Mouse (Mus musculus): ENCODE data around the gene Gm49383. TPM values are rescaled to one million over a fixed set of nuclear protein-coding genes. Genes with fewer than 3 reads are reported as not detected.
A peak's percentile ranks its signal among the peaks of the same experiment; 100 is the strongest.

The Gm49383 gene
- total and polyA plus RNA-seq, 2 experiments from 2014 or later = 0.38 to 5.3 TPM

DNA sequence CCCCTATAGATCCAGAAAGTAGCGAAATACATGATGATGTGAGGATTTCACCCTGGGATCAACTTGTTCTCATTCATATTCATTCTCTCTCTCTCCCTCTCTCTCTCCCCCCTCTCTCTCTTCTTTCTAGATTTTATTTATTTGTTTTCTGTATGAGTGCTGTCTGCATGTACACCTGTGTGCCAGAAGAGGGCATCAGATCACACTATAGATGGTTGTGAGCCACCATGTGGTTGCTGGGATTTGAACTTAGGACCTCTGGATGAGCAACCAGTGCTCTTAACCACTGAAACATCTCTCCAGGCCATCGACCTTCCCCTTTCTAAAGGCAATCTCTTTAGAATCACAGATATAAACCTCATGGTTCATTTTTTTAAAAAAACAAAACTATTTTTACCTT, 11.6 kb upstream of the Gm49383 start:
- 91% methylated on average over 2 of the region's 2 CpGs for WGBS
- no peak overlapping the region for H3K4me2 ChIP-seq (ENCODE audit: low read depth, low read length, poor library complexity, severe bottlenecking)
- H3K4me3 ChIP-seq (ENCODE audit: low read depth, low read length) = no peak overlapping the region
- DNase-seq (ENCODE audit: low spot score) (no peak), ATAC-seq (ENCODE audit: low FRiP score) (no peak)
- no peaks in the 10 kb centered on the region for H3K27me3 ChIP-seq (ENCODE audit: insufficient read depth, low read length)
- peak; percentile 38 for TF ChIP-seq CTCF (IDR thresholded peaks at IDR 0.05)
- no peaks in the 10 kb centered on the region for H3K36me3 ChIP-seq (ENCODE audit: insufficient read depth, low read length)
- H3K27ac ChIP-seq (ENCODE audit: low read depth, low read length) = no peak overlapping the region
- H3K9me3 ChIP-seq (ENCODE audit: low read length) = no peaks in the 10 kb centered on the region
- H3K9ac ChIP-seq (replicated peaks; ENCODE audit: low read length, poor library complexity, severe bottlenecking) = no peak overlapping the region
- H3K4me1 ChIP-seq (ENCODE audit: insufficient read depth, low read length) = no peaks in the 10 kb centered on the region

DNA sequence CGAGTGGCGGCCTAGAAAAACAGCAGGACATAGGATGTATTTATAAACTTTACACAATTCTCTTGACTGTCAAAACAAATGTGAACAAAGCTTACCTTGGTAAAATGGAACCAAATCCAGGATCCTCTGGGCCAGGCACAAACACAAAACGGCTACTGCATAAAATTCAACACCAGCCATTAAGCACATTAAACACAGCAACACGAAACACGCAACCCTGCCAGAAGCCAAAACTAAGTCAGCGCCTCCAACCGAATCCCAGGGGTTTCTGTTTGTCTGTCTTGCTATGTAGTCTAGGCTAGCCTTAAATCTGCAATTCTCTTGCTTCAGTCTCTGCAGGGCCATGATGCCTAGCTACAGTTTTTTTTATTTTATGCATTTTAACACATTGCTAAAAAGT, 11.0 kb upstream of the Gm49383 start:
- Histone ChIP-seq H3K4me1 (ENCODE audit: insufficient read depth, low read length) (no peaks in the 10 kb centered on the region), H3K9ac (replicated peaks; ENCODE audit: low read length, poor library complexity, severe bottlenecking) (no peak overlapping the region), H3K27ac (ENCODE audit: low read depth, low read length) (no peak overlapping the region), H3K4me3 (ENCODE audit: low read depth, low read length) (no peak overlapping the region), H3K36me3 (ENCODE audit: insufficient read depth, low read length) (no peaks in the 10 kb centered on the region), H3K4me2 (ENCODE audit: low read depth, low read length, poor library complexity, severe bottlenecking) (no peak overlapping the region), H3K27me3 (ENCODE audit: insufficient read depth, low read length) (no peaks in the 10 kb centered on the region), H3K9me3 (ENCODE audit: low read length) (no peaks in the 10 kb centered on the region)
- no peak for TF ChIP-seq CTCF (IDR thresholded peaks at IDR 0.05)
- WGBS = 94% methylated on average over 7 of the region's 7 CpGs
- DNase-seq (ENCODE audit: low spot score) (no peak), ATAC-seq (ENCODE audit: low FRiP score) (no peak)

DNA sequence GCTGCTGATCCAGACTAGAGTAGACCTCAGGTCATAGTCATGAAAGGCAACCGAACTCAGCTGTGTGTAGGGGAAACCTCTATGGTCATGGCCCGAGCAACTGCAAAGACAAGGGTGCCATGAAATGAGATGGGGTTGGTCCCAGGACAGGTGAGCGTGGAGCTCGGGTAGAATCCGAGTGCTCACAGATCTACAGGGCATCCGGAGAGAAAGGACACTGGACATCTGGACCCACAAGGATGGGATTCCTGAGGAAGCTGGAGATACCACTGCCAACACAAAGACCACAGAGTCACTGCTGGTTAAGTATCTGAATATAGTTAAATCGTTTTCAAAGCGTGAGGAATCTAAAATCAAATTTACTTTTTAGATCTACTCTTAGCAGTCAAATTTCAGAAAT, 10.5 kb upstream of the Gm49383 start:
- H3K4me3 ChIP-seq (ENCODE audit: low read depth, low read length) = no peak overlapping the region
- no peaks in the 10 kb centered on the region for H3K9me3 ChIP-seq (ENCODE audit: low read length)
- no peaks in the 10 kb centered on the region for H3K27me3 ChIP-seq (ENCODE audit: insufficient read depth, low read length)
- 94% methylated on average over 8 of the region's 8 CpGs for WGBS
- H3K4me2 ChIP-seq (ENCODE audit: low read depth, low read length, poor library complexity, severe bottlenecking) = no peak overlapping the region
- DNase-seq (ENCODE audit: low spot score) = no peak
- no peaks in the 10 kb centered on the region for H3K4me1 ChIP-seq (ENCODE audit: insufficient read depth, low read length)
- no peaks in the 10 kb centered on the region for H3K36me3 ChIP-seq (ENCODE audit: insufficient read depth, low read length)
- H3K9ac ChIP-seq (replicated peaks; ENCODE audit: low read length, poor library complexity, severe bottlenecking) = no peak overlapping the region
- no peak overlapping the region for H3K27ac ChIP-seq (ENCODE audit: low read depth, low read length)
- no peak for ATAC-seq (ENCODE audit: low FRiP score)
- no peak for TF ChIP-seq CTCF (IDR thresholded peaks at IDR 0.05)

DNA sequence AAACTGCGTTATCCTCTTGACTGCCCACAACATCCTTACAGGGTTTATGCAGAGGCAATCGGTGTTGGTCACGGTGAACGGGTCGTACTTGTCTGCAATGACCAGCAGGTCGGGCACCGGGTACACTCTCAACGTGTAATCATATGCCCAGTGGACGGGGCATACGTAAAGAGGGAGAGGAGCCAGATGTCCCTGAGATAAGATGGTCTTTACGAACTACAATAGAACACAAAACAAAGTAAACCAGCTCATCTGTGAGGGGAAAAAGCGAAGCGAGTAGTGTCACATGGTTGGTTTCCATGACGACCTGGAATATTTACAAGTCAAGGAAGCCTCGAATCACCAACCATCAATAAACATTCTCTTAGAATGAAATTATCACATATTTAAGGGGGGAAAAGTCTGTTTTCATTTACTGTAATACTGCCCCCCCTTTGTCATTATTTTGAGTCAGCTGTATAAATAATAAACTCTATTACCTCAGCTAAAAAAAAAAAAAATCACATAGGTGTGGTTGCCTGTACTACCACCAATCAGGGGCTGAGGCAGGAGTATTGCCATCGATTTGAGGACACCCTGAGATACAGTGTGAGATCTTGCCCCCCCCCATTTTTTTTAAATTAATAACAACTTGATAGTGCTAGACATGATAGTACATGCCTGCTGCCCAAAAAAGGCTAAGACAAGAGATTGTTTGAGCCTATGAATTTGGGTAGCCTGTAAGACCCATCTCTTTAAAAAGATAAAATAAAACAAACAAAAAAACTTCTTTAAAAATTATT, 7.3 kb upstream of the Gm49383 start, which contains the start of gene Gm49384:
Gene Gm49384 (minus strand): TSS at position 216 of the 782 bp plus-strand sequence.
- no peak for TF ChIP-seq CTCF (IDR thresholded peaks at IDR 0.05)
- H3K9ac ChIP-seq (replicated peaks; ENCODE audit: low read length, poor library complexity, severe bottlenecking) = no peak within 1 kb of the TSS
- H3K27ac ChIP-seq (ENCODE audit: low read depth, low read length) = no peak within 1 kb of the TSS
- no peaks in the 10 kb centered on the region for H3K9me3 ChIP-seq (ENCODE audit: low read length)
- H3K4me3 ChIP-seq (ENCODE audit: low read depth, low read length) = no peak within 1 kb of the TSS
- DNase-seq (ENCODE audit: low spot score) (peak; percentile 48), ATAC-seq (ENCODE audit: low FRiP score) (no peak)
- WGBS = 63% methylated on average over 16 of the region's 16 CpGs
- peak within 1 kb of the TSS; percentile 28 for H3K4me2 ChIP-seq (ENCODE audit: low read depth, low read length, poor library complexity, severe bottlenecking)
- no peaks in the 10 kb centered on the region; the same call in 1 of the 2 replicates for H3K36me3 ChIP-seq (ENCODE audit: insufficient read depth, low read length)
- no peaks in the 10 kb centered on the region for H3K4me1 ChIP-seq (ENCODE audit: insufficient read depth, low read length)
- no peaks in the 10 kb centered on the region for H3K27me3 ChIP-seq (ENCODE audit: insufficient read depth, low read length)

DNA sequence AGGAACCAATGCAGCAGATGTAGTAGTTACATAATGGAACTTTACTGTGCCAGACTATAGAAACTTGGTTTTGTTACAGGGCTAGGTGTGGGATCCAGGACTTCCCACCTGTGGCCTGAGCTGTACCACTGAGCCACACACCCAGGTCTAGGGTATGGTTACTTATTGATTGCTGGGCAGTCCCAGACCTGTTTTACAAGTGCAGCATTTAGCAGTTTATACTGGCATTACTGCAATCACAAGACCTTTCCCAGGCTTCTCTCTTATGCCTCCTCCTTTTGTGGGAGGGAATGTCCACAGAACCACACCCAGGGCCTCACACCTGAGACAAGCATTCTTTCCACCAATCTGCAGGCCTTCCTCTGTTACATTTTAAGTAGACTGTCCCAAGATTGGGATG, 2.1 kb upstream of the Gm49383 start:
- H3K4me3 ChIP-seq (ENCODE audit: low read depth, low read length) = no peak overlapping the region
- no peak overlapping the region for H3K27ac ChIP-seq (ENCODE audit: low read depth, low read length)
- no peak overlapping the region for H3K9ac ChIP-seq (replicated peaks; ENCODE audit: low read length, poor library complexity, severe bottlenecking)
- H3K9me3 ChIP-seq (ENCODE audit: low read length) = no peaks in the 10 kb centered on the region
- ATAC-seq (ENCODE audit: low FRiP score) = no peak
- H3K4me1 ChIP-seq (ENCODE audit: insufficient read depth, low read length) = peaks cover 3% of the 10 kb centered on the region; the same call in 1 of the 2 replicates
- DNase-seq (ENCODE audit: low spot score) = no peak
- H3K36me3 ChIP-seq (ENCODE audit: insufficient read depth, low read length) = no peaks in the 10 kb centered on the region; the same call in 1 of the 2 replicates
- TF ChIP-seq CTCF (IDR thresholded peaks at IDR 0.05) = no peak
- H3K27me3 ChIP-seq (ENCODE audit: insufficient read depth, low read length) = no peaks in the 10 kb centered on the region
- no peak overlapping the region for H3K4me2 ChIP-seq (ENCODE audit: low read depth, low read length, poor library complexity, severe bottlenecking)

DNA sequence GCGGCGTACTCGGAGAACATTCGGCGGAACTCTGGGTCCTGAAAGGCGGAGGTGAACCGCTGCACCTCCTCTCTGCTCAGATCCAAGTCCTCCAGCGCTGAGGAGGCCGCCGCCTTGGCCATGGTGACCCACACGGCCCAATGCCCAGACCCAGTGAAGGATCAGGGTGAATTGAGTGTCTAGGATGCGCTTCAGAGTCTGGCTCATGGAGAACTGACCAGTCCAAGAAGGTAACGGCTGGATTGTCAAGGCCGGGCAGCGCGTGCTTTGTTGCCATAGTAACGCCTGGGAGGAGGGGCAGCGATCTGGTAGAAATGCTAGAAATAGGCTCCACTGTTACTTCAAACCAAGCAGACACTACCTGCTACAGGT, 1.2 kb upstream of the Gm49383 start, which contains the start of gene Dnaaf2:
Gene Dnaaf2 (minus strand): TSS at position 266 of the 372 bp plus-strand sequence.
- H3K9me3 ChIP-seq (ENCODE audit: low read length) = no peaks in the 10 kb centered on the region
- peaks cover 3% of the 10 kb centered on the region; the same call in 1 of the 2 replicates for H3K4me1 ChIP-seq (ENCODE audit: insufficient read depth, low read length)
- H3K9ac ChIP-seq (replicated peaks; ENCODE audit: low read length, poor library complexity, severe bottlenecking) = peak within 1 kb of the TSS; percentile 86
- peak within 1 kb of the TSS; percentile 94 for H3K4me3 ChIP-seq (ENCODE audit: low read depth, low read length)
- no peak for TF ChIP-seq CTCF (IDR thresholded peaks at IDR 0.05)
- ATAC-seq (ENCODE audit: low FRiP score) (peak; percentile 41; the same call in 1 of the 2 replicates), DNase-seq (ENCODE audit: low spot score) (peak; percentile 79)
- WGBS = under 1% methylated on average over 18 of the region's 18 CpGs
- peak within 1 kb of the TSS; percentile 94 for H3K27ac ChIP-seq (ENCODE audit: low read depth, low read length)
- H3K4me2 ChIP-seq (ENCODE audit: low read depth, low read length, poor library complexity, severe bottlenecking) = peak within 1 kb of the TSS; percentile 91
- no peaks in the 10 kb centered on the region; the same call in 1 of the 2 replicates for H3K36me3 ChIP-seq (ENCODE audit: insufficient read depth, low read length)
- no peaks in the 10 kb centered on the region for H3K27me3 ChIP-seq (ENCODE audit: insufficient read depth, low read length)
